Mouse (Mus musculus) monocyte, adult 5-6 weeks (primary cell): ENCODE data around the gene Rb1. TPM values are rescaled to one million over a fixed set of nuclear protein-coding genes. Genes with fewer than 3 reads are reported as not detected.

Source experiments
- ATAC-seq: fragments of 153-309, 156-312 bp; replicated peaks from 2 replicates; pipeline ENCODE4 v1.8.0; 2017; ENCODE audit warnings: mild to moderate bottlenecking; ENCODE audit not compliant: low TSS enrichment, insufficient number of reproducible peaks, severe bottlenecking, poor library complexity, low FRiP score
- total RNA-seq: library from RNA; stranded (forward); fragments of 200-1000, 200-491, 200-594 nt; gene quantifications from 3 replicates; pipeline ENCODE4 v1.2.3, GENCODE M21; 2017

Gene Rb1
- 82.3 to 133 TPM (median 104 TPM) in 3 replicates for total RNA-seq

GRCm38 (mm10) chr14:73325456-73326381, at the start of gene Rb1:
TSS of gene Rb1 (minus strand) at chr14:73325822.
- ATAC-seq = peak; percentile 67

- no peak for ATAC-seq
These were observed 48.8 kb upstream of the Rb1 start for GRCm38 (mm10) chr14:73374315-73374890.

- no peak for ATAC-seq
These were observed 48.0 kb upstream of the Rb1 start for GRCm38 (mm10) chr14:73373606-73374005.

GRCm38 (mm10) chr14:73372990-73373389, 47.4 kb upstream of the Rb1 start:
- no peak for ATAC-seq

- ATAC-seq = no peak
These were observed 46.0 kb upstream of the Rb1 start for GRCm38 (mm10) chr14:73371577-73371976.

- ATAC-seq = no peak
These were observed 45.2 kb upstream of the Rb1 start for GRCm38 (mm10) chr14:73370695-73371372.

GRCm38 (mm10) chr14:73370078-73370670, 44.6 kb upstream of the Rb1 start:
- no peak for ATAC-seq

GRCm38 (mm10) chr14:73369634-73370033, 44.0 kb upstream of the Rb1 start:
- no peak for ATAC-seq

- ATAC-seq = no peak
These were observed 43.3 kb upstream of the Rb1 start for GRCm38 (mm10) chr14:73368966-73369365.

GRCm38 (mm10) chr14:73368221-73368620, 42.6 kb upstream of the Rb1 start:
- 0 out of 2 replicates have a peak, but pooled peaks have one; percentile 20 for ATAC-seq

GRCm38 (mm10) chr14:73366278-73366677, 40.7 kb upstream of the Rb1 start:
- ATAC-seq = no peak

- no peak for ATAC-seq
These were observed 38.2 kb upstream of the Rb1 start for GRCm38 (mm10) chr14:73363782-73364181.

- ATAC-seq = no peak
These were observed 29.1 kb upstream of the Rb1 start for GRCm38 (mm10) chr14:73354700-73355099.

- ATAC-seq = no peak
These were observed 25.5 kb upstream of the Rb1 start for GRCm38 (mm10) chr14:73351118-73351517.

- no peak for ATAC-seq
These were observed 24.4 kb upstream of the Rb1 start for GRCm38 (mm10) chr14:73350029-73350428.

- ATAC-seq = no peak
These were observed 23.5 kb upstream of the Rb1 start for GRCm38 (mm10) chr14:73349061-73349670.

GRCm38 (mm10) chr14:73347302-73347701, 21.7 kb upstream of the Rb1 start:
- ATAC-seq = no peak

GRCm38 (mm10) chr14:73345614-73346013, 20.0 kb upstream of the Rb1 start:
- no peak for ATAC-seq
